16 mouse cellular contexts compared by ENCODE assay signal in genomic region chr11:58016371-58016770, GRCm38 (mm10). TPM values are rescaled to one million over a fixed set of nuclear protein-coding genes. Genes with fewer than 3 reads are reported as not detected.
DNase-seq lines count a peak whose midpoint lies in the region; ATAC-seq lines count a peak whose summit lies in the region.
"Had no signal": no experiment of that assay in that cellular context is flagged by ENCODE, and none has a peak within 500 bp of the region (broad histone marks: within the 10 kb centered on the region; RNA-seq: fewer than 3 reads in every experiment).

No protein-coding gene starts in this region.

- no peak for ATAC-seq in heart, embryonic 15.5 days (replicated peaks; ENCODE audit: insufficient number of reproducible peaks, insufficient read depth, low FRiP score, low read depth)
- no peak for ATAC-seq in liver, embryonic 13.5 days (ENCODE audit: low read depth)
- no peak for ATAC-seq in embryonic facial prominence, embryonic 15.5 days (ENCODE audit: insufficient number of reproducible peaks, low FRiP score, low TSS enrichment, low read depth)
- ATAC-seq in cerebellum, adult (ENCODE audit: insufficient number of reproducible peaks, low FRiP score, low TSS enrichment), result no peak
- ATAC-seq: CD4-positive, CD25-positive, alpha-beta regulatory T cell, adult 4 months; forebrain, embryonic 13.5 days had no signal

- WGBS in heart, embryonic 15.5 days, result 43% methylated on average over 3 of the region's 3 CpGs
- WGBS in liver, embryonic 13.5 days (ENCODE audit: insufficient replicate concordance), result 66% methylated on average over 3 of the region's 3 CpGs
- 35% methylated on average over 3 of the region's 3 CpGs for WGBS in embryonic facial prominence, embryonic 15.5 days

- H3K4me2 ChIP-seq in heart, embryonic 15.5 days, result no peak overlapping the region
- H3K4me2 ChIP-seq in liver, embryonic 13.5 days, result no peak overlapping the region
- 0 out of 2 replicates have a peak overlapping the region, but pooled peaks have one; percentile 8 for H3K4me2 ChIP-seq in embryonic facial prominence, embryonic 15.5 days (replicated peaks)
- H3K4me2 ChIP-seq: forebrain, embryonic 13.5 days; limb, embryonic 12.5 days; neural tube, embryonic 15.5 days had no signal

- peak overlapping the region; percentile 60; the same call in 1 of the 2 replicates for H3K27ac ChIP-seq in heart, embryonic 15.5 days
- peak overlapping the region; percentile 85 for H3K27ac ChIP-seq in liver, embryonic 13.5 days
- peak overlapping the region; percentile 72; the same call in 1 of the 2 replicates for H3K27ac ChIP-seq in embryonic facial prominence, embryonic 15.5 days (replicated peaks)
- H3K27ac ChIP-seq: forebrain, embryonic 13.5 days; left cerebral cortex, adult 2 months; neural tube, embryonic 15.5 days had no signal

- H3K9ac ChIP-seq in heart, embryonic 15.5 days, result no peak overlapping the region
- H3K9ac ChIP-seq in liver, embryonic 13.5 days, result peak overlapping the region; percentile 34; the same call in 1 of the 2 replicates
- no peak overlapping the region for H3K9ac ChIP-seq in embryonic facial prominence, embryonic 15.5 days
- H3K9ac ChIP-seq: limb, embryonic 12.5 days; neural tube, embryonic 15.5 days had no signal

- no peak overlapping the region for H3K4me3 ChIP-seq in heart, embryonic 15.5 days
- H3K4me3 ChIP-seq in liver, embryonic 13.5 days (replicated peaks), result no peak overlapping the region
- H3K4me3 ChIP-seq in embryonic facial prominence, embryonic 15.5 days (replicated peaks), result no peak overlapping the region
- H3K4me3 ChIP-seq: forebrain, embryonic 13.5 days; left cerebral cortex, adult 2 months; limb, embryonic 12.5 days; neural tube, embryonic 15.5 days had no signal

- H3K36me3 ChIP-seq in heart, embryonic 15.5 days, result no peaks in the 10 kb centered on the region
- H3K36me3 ChIP-seq in liver, embryonic 13.5 days, result no peaks in the 10 kb centered on the region
- H3K36me3 ChIP-seq in embryonic facial prominence, embryonic 15.5 days, result no peaks in the 10 kb centered on the region
- H3K36me3 ChIP-seq: limb, embryonic 12.5 days; neural tube, embryonic 15.5 days had no signal

- no peak for DNase-seq in heart, adult 18-20 months
- DNase-seq in liver, embryonic 13.5 days, result no peak
- DNase-seq in liver, result no peak
- DNase-seq in embryo, embryonic 10.5 days (ENCODE audit: low spot score), result no peak
- DNase-seq: cerebellum, adult 2 months; lung, postnatal 10 days; right cerebral cortex, adult 18-20 months; thymus, adult 18-20 months had no signal

- no peaks in the 10 kb centered on the region for H3K27me3 ChIP-seq in heart, embryonic 15.5 days
- no peaks in the 10 kb centered on the region for H3K27me3 ChIP-seq in liver, embryonic 13.5 days
- no peaks in the 10 kb centered on the region for H3K27me3 ChIP-seq in embryonic facial prominence, embryonic 15.5 days
- H3K27me3 ChIP-seq: forebrain, embryonic 13.5 days; limb, embryonic 12.5 days; neural tube, embryonic 15.5 days had no signal

- H3K4me1 ChIP-seq in heart, embryonic 15.5 days (replicated peaks), result peaks cover 85% of the 10 kb centered on the region
- H3K4me1 ChIP-seq in liver, embryonic 13.5 days (replicated peaks), result peaks cover 99% of the 10 kb centered on the region
- peaks cover 54% of the 10 kb centered on the region for H3K4me1 ChIP-seq in embryonic facial prominence, embryonic 15.5 days

- no peaks in the 10 kb centered on the region for H3K9me3 ChIP-seq in heart, embryonic 15.5 days (replicated peaks)
- no peaks in the 10 kb centered on the region for H3K9me3 ChIP-seq in liver, embryonic 13.5 days (replicated peaks)
- no peaks in the 10 kb centered on the region for H3K9me3 ChIP-seq in embryonic facial prominence, embryonic 15.5 days (replicated peaks)
- H3K9me3 ChIP-seq: forebrain, embryonic 13.5 days; limb, embryonic 12.5 days; neural tube, embryonic 15.5 days had no signal

RNA-seq across cellular contexts. Expression of gene Larp1, which starts 7.5 kb away (rescaled TPM):
- 11.3 and 15.7 TPM in 2 replicates for polyA plus RNA-seq in heart, embryonic 15.5 days (2015; fragmentation: Nextera tagmentation; extraction: Ambion mirVana)
- total RNA-seq in heart, adult 18-20 months (2021), result 10 to 100 TPM; 57.8 to 59.9 TPM
- polyA plus RNA-seq in liver, embryonic 13.5 days (2015; fragmentation: Nextera tagmentation; extraction: Ambion mirVana), result 19.9 and 21.6 TPM in 2 replicates
- 19.3 and 20.2 TPM in 2 replicates for polyA plus RNA-seq in embryonic facial prominence, embryonic 15.5 days (2015; fragmentation: Nextera tagmentation; extraction: Ambion mirVana)
